Mouse (Mus musculus) neural tube, embryonic 15.5 days (tissue): ENCODE measurements around the gene Dkk2. TPM values are rescaled to one million over a fixed set of nuclear protein-coding genes. Genes with fewer than 3 reads are reported as not detected.
"Not testable (repeated sequence)": the region's sequence is repeated elsewhere in the genome, so short reads cannot be mapped to it uniquely, and the experiment has no call there.

ENCODE experiments used
- ATAC-seq: fragments of 200-750 bp; cut with Nextera tagmentation; 2 replicates; pipeline ENCODE4 v1.8.0; 2017; ENCODE audit warnings: mild to moderate bottlenecking, moderate TSS enrichment, moderate library complexity; ENCODE audit not compliant: low FRiP score
- H3K27ac ChIP-seq: fragments of 300-500 bp; sonication (generic); replicated peaks from 2 replicates; pipeline ENCODE4 v1.5.1; 2015; ENCODE audit warnings: mild to moderate bottlenecking, inconsistent platforms
- H3K27me3 ChIP-seq: fragments of 300-500 bp; sonication (generic); replicated peaks from 2 replicates; pipeline ENCODE4 v1.6.1; 2015; ENCODE audit warnings: inconsistent platforms
- H3K36me3 ChIP-seq: fragments of 300-500 bp; sonication (generic); 2 replicates; pipeline ENCODE4 v1.6.1; 2015; ENCODE audit warnings: inconsistent platforms
- H3K4me1 ChIP-seq: fragments of 300-500 bp; sonication (generic); 2 replicates; pipeline ENCODE4 v1.6.1; 2015; ENCODE audit warnings: inconsistent platforms
- H3K4me2 ChIP-seq: fragments of 300-500 bp; sonication (generic); 2 replicates; pipeline ENCODE4 v1.6.1; 2015; ENCODE audit warnings: inconsistent platforms, mild to moderate bottlenecking, moderate library complexity
- H3K4me3 ChIP-seq: fragments of 300-500 bp; sonication (generic); replicated peaks from 2 replicates; pipeline ENCODE4 v1.5.1; 2015; ENCODE audit warnings: mild to moderate bottlenecking, inconsistent platforms
- H3K9ac ChIP-seq: fragments of 300-500 bp; sonication (generic); replicated peaks from 2 replicates; pipeline ENCODE4 v1.6.1; 2015; ENCODE audit warnings: mild to moderate bottlenecking, inconsistent platforms
- H3K9me3 ChIP-seq: fragments of 300-500 bp; sonication (generic); replicated peaks from 2 replicates; pipeline ENCODE4 v1.6.1; 2016; ENCODE audit warnings: inconsistent platforms
- WGBS: fragments of 180-500 bp; shearing (Covaris S2); methylation state at CpG from one replicate; pipeline ENCODE4 v1.1.7; 2015; ENCODE audit warnings: mixed read lengths; 5-methylcytosine and 5-hydroxymethylcytosine counted together
- polyA plus RNA-seq: library from polyadenylated mRNA; unstranded; fragments of >200 nt; fragmentation: Nextera tagmentation; extraction: Ambion mirVana; gene quantifications from 2 replicates; pipeline ENCODE4 v1.2.1, GENCODE M21; 2015

Gene Dkk2
- polyA plus RNA-seq, result 1.9 and 2.9 TPM in 2 replicates

DNA sequence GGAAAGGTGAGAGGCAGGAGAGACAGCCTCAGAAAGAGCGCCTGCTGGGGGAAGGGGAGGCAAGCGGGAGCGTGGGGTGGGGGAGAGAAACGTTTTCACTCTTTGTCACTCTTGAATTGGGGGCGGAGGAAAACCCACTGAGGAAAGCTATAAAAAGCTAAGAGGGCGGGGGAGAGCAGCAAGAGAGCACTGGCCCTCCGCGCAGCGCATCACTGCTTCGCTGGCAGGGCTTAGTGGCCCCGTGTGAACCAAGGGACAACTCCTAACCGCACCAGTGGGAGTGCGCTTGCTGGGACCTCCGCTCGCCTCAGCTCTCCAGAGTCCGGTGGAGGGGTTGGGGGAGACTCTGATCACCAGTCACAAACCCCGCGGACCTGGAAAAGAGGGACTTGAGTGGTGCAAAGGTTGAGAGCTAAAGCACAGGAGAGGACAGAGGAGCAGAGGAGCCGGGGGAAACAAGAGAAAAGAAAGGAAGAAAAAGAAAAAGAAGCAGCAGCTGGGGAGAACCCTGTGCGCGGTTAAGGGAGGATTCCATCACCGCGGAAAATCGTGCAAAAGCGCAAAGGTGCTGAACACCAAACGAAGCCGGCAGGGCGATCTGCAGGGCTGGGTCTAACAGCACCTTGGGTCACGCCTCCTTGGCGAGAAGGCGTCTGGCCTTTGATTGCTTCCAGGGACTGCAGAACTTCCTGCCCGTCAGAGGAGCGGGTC lies at the start of gene Dkk2:
Dkk2 (plus strand) TSS at position 181 of the 711 bp plus-strand sequence.
- Histone ChIP-seq H3K4me1 (peaks cover 41% of the 10 kb centered on the region), H3K4me2 (peak within 1 kb of the TSS; percentile 99), H3K27me3 (peaks cover 27% of the 10 kb centered on the region), H3K27ac (no peak within 1 kb of the TSS), H3K36me3 (no peaks in the 10 kb centered on the region), H3K4me3 (peak within 1 kb of the TSS; percentile 46), H3K9me3 (no peaks in the 10 kb centered on the region), H3K9ac (peak within 1 kb of the TSS; percentile 44)
- peak; percentile 16; the same call in 1 of the 2 replicates for ATAC-seq
- under 1% methylated on average over 33 of the region's 33 CpGs for WGBS

DNA sequence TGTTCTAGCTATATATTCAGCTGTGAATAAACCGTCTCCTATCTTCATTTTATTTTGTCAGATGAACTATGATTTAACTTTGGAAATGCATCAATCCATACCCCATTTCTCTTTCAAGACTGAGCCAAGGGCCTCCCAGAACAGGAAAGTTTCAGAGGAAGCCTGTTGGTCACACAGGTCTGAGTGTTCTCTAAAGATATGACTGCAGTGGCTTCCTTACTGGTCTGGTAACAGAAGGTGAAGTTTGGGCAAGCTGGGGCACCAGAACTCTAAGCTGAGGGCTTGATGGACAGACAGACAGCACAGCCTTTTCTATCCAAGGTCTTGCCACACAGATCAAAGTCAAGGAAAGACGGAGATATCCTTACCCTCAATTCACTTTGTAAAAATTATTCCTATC lies 48.4 kb upstream of the Dkk2 start:
- H3K4me2 ChIP-seq, result no peak overlapping the region
- no peaks in the 10 kb centered on the region for H3K36me3 ChIP-seq
- H3K9me3 ChIP-seq, result no peaks in the 10 kb centered on the region
- H3K27me3 ChIP-seq, result no peaks in the 10 kb centered on the region
- peaks cover 3% of the 10 kb centered on the region; the same call in 1 of the 2 replicates for H3K4me1 ChIP-seq
- H3K4me3 ChIP-seq, result no peak overlapping the region
- 92% methylated on average over 2 of the region's 2 CpGs for WGBS
- ATAC-seq, result no peak
- H3K27ac ChIP-seq, result no peak overlapping the region
- no peak overlapping the region for H3K9ac ChIP-seq

DNA sequence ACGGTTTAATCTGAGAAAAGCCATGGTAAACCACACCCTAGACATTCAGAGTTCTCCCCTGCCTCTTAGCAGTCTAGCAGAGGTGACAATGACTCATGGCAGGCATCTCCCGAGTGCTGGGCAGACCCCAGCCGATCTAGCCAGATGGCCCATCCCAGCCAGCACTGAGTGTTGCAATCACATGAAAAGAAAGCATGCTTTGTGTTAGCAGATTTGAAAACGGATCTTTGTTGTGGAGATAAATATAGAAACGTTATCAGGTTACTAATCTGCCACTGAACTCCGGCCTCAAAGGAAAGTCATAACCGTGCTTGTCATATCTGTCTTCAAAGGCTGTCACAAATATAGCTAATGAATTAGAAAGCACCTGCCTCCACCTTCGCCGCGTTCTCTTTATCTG lies 47.4 kb upstream of the Dkk2 start:
- 67% methylated on average over 10 of the region's 10 CpGs for WGBS
- no peak overlapping the region for H3K9ac ChIP-seq

DNA sequence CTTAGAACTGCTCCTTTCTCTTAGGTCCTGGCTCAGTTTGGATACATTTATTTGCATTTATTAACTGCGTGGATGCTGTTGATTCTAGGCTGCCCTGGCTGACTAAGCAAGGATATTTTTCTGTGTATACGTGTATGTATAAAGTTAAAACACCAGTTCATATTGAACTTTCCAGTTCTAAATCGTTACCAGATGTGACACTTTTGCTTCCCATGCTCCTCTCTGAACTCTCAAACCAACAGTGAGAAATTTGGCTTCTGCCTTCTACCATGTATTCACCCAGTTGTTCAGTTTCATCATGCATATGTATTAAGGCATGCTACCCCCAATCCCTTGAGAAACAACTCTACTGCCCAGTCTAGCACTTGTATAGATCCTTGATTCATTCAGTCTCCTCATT lies 45.0 kb upstream of the Dkk2 start:
- Histone ChIP-seq H3K4me1 (no peaks in the 10 kb centered on the region), H3K9ac (no peak overlapping the region), H3K4me3 (no peak overlapping the region), H3K4me2 (no peak overlapping the region), H3K27me3 (no peaks in the 10 kb centered on the region), H3K9me3 (no peaks in the 10 kb centered on the region), H3K27ac (no peak overlapping the region), H3K36me3 (no peaks in the 10 kb centered on the region)
- no peak for ATAC-seq
- 85% methylated on average over 3 of the region's 3 CpGs for WGBS

More for the DNA sequence above, 47.4 kb upstream of the Dkk2 start:
- H3K4me3 ChIP-seq, result no peak overlapping the region
- no peak overlapping the region for H3K4me2 ChIP-seq
- no peaks in the 10 kb centered on the region for H3K36me3 ChIP-seq
- no peaks in the 10 kb centered on the region for H3K9me3 ChIP-seq
- H3K4me1 ChIP-seq, result peaks cover 3% of the 10 kb centered on the region; the same call in 1 of the 2 replicates
- ATAC-seq, result no peak
- no peaks in the 10 kb centered on the region for H3K27me3 ChIP-seq
- no peak overlapping the region for H3K27ac ChIP-seq

DNA sequence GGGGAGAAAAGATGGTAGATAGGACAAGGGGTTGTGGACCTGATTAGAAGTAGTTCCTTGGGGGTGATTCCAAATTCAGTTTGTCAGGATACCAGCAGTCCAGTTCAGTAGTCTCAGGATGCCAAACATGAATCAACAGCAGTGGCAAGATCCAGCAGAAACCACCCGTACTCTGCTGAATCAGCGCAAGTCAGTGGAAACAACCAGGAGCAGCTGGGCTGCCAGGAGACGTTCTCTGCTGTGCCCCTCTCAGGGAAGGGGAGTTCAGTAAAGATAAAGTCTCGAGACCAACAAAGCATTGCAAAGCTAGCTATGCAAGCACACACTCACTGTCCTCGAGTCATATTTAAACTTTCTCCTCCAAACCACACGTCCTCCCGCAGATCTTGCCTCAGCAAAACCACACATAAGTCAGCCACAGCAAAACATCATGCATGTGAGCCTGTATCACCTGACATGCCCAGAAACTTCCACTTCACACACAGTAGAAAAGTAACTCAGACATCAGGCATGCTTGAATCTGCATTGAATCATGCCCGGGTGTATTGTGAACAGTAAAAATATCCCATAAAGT lies 34.1 kb upstream of the Dkk2 start:
- no peaks in the 10 kb centered on the region for H3K9me3 ChIP-seq
- H3K27ac ChIP-seq, result no peak overlapping the region
- no peak overlapping the region for H3K9ac ChIP-seq
- H3K36me3 ChIP-seq, result no peaks in the 10 kb centered on the region
- H3K4me3 ChIP-seq, result no peak overlapping the region
- no peaks in the 10 kb centered on the region for H3K27me3 ChIP-seq
- 88% methylated on average over 8 of the region's 8 CpGs for WGBS
- H3K4me2 ChIP-seq, result no peak overlapping the region
- no peak for ATAC-seq
- no peaks in the 10 kb centered on the region for H3K4me1 ChIP-seq

DNA sequence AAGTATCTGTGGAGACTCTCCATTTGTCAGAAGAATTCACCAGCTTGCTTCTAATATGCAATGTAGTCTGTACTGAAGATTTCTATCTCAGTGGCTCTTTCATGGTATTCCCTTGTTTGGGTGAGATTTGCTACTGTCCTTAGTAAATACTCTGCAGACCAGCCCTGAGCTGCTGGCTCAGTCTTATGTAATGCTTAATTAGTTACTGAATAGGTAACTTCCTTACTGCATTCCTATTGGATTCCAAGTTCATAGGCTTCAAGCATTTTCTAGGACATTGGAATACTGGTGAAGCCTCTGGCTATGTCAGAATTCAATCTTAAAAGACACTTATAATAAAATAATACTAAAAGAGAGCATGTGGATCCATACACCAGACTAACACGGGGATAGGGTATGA lies 22.3 kb upstream of the Dkk2 start:
- H3K9ac ChIP-seq, ATAC-seq, H3K9me3 ChIP-seq, H3K4me2 ChIP-seq, H3K27me3 ChIP-seq, H3K4me1 ChIP-seq, H3K27ac ChIP-seq, H3K4me3 ChIP-seq, H3K36me3 ChIP-seq: not testable (repeated sequence)
- WGBS, result 86% methylated on average over 1 of the region's 1 CpGs

DNA sequence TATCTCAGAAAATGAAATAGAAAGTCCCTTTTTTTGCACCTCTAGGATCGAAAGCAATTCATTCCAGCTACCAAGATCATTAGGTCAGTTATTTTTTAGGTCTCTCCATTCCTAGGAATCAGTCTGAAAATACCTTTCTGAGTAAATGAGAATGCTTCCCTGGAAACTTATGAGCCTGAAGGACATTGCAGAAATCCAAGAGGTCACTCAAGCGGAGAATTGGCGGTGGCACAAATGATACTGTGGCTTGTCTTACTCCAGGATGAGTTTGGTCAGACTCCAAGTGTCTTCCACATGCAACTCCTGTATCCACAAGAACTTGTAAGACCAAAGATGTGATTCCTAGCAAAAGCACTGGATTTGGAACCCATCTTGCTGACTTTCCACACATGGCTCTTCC lies 21.7 kb upstream of the Dkk2 start:
- no peak for ATAC-seq
- Histone ChIP-seq H3K4me1 (no peaks in the 10 kb centered on the region), H3K9ac (no peak overlapping the region), H3K4me3 (no peak overlapping the region), H3K4me2 (no peak overlapping the region), H3K27ac (no peak overlapping the region), H3K36me3 (no peaks in the 10 kb centered on the region), H3K27me3 (no peaks in the 10 kb centered on the region), H3K9me3 (no peaks in the 10 kb centered on the region)
- 96% methylated on average over 3 of the region's 3 CpGs for WGBS

DNA sequence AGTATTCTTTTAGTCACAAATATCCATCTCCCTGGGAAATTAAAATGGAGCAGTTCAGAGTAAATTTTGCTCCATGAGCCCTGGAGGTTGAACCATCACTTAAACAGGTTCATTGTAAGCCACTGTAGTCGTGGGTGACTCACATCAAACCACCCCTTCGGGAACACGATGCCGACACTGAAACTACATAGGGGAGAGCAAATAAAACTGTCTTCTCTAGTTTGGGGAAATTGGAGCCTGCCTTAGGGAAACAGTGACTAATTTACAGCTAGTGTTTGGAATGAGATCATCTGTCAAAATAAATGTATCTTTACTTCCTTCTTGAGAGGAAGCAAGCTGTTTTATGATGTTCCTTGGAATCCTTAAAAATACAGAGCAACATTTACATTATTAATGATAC lies 21.1 kb upstream of the Dkk2 start:
- Histone ChIP-seq H3K9ac (no peak overlapping the region), H3K27me3 (no peaks in the 10 kb centered on the region), H3K36me3 (no peaks in the 10 kb centered on the region), H3K9me3 (no peaks in the 10 kb centered on the region), H3K27ac (no peak overlapping the region), H3K4me1 (no peaks in the 10 kb centered on the region), H3K4me2 (no peak overlapping the region), H3K4me3 (no peak overlapping the region)
- WGBS, result 18% methylated on average over 4 of the region's 4 CpGs
- ATAC-seq, result no peak

DNA sequence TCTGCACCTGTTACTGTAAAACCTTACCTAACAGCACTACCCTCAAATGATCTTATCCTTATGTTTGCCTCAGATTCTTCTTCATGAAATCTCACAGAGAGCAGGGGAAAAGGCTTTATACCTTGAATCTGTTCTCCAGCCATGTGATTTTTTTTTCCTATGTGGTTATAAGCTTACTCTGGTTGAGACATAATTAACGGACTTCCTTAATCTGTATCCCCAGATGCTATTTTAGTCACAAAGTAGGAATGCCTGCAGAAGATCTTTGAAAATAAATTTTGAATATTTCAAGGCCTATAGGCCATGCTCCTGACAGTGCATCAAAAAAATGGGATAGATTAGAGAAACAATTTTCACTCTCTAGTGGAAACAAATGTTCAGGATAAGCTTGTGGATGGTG lies 20.2 kb upstream of the Dkk2 start:
- H3K4me3 ChIP-seq, result no peak overlapping the region
- ATAC-seq, result no peak
- H3K27ac ChIP-seq, result no peak overlapping the region
- 83% methylated on average over 1 of the region's 1 CpGs for WGBS
- H3K4me1 ChIP-seq, result no peaks in the 10 kb centered on the region
- H3K9ac ChIP-seq, result no peak overlapping the region
- no peaks in the 10 kb centered on the region for H3K9me3 ChIP-seq
- no peak overlapping the region for H3K4me2 ChIP-seq
- H3K27me3 ChIP-seq, result no peaks in the 10 kb centered on the region
- no peaks in the 10 kb centered on the region for H3K36me3 ChIP-seq

DNA sequence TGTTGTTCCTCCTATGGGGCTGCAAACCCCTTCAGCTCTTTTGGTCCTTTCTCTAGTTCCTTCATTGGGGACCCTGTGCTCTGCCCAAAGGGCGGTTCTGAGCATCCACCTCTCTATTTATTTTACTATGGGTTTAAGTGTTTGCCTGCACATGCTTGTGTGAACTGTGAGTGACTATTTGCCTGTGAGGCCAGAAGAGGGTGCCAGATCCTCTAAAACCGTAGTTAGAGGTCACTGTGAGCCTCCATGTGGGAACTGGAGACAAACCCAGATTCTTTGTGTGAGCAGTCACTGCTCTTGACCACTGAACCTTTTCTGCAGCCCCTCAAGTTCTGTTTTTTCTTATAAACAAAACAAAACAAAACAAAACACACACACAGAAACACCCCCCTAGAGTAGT lies 14.1 kb upstream of the Dkk2 start:
- H3K9me3 ChIP-seq, result no peaks in the 10 kb centered on the region
- H3K9ac ChIP-seq, result no peak overlapping the region
- H3K4me2 ChIP-seq, result no peak overlapping the region
- no peak overlapping the region for H3K27ac ChIP-seq
- H3K27me3 ChIP-seq, result no peaks in the 10 kb centered on the region
- no peaks in the 10 kb centered on the region for H3K4me1 ChIP-seq
- H3K36me3 ChIP-seq, result no peaks in the 10 kb centered on the region
- 51% methylated on average over 2 of the region's 2 CpGs for WGBS
- ATAC-seq, result no peak
- H3K4me3 ChIP-seq, result no peak overlapping the region

DNA sequence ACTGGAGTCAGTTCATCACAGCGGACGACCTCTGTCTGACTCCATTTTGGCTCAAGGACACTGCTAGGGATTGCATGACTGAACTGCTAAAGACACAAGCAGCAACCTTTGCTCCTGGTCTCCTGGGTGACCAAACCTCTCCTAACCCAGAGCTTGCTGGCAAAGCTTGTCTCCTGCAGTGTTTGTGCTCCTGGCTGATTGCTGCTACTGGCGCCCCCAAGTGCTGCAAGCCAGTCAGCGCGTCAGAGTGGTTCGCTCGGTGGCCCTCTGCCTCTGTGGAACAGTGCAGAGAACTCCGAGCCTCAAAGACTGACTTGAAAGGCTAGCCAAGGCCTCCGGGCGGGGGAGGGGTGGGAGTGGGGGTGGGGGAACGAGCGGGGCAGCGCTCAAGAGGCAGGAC lies 1.1 kb upstream of the Dkk2 start:
- Histone ChIP-seq H3K27ac (no peak overlapping the region), H3K4me1 (peaks cover 41% of the 10 kb centered on the region), H3K4me2 (peak overlapping the region; percentile 99), H3K36me3 (no peaks in the 10 kb centered on the region), H3K9me3 (no peaks in the 10 kb centered on the region), H3K27me3 (peaks cover 27% of the 10 kb centered on the region), H3K4me3 (peak overlapping the region; percentile 46), H3K9ac (0 out of 2 replicates have a peak overlapping the region, but pooled peaks have one; percentile 30)
- ATAC-seq, result peak; percentile 60
- 3% methylated on average over 13 of the region's 13 CpGs for WGBS

DNA sequence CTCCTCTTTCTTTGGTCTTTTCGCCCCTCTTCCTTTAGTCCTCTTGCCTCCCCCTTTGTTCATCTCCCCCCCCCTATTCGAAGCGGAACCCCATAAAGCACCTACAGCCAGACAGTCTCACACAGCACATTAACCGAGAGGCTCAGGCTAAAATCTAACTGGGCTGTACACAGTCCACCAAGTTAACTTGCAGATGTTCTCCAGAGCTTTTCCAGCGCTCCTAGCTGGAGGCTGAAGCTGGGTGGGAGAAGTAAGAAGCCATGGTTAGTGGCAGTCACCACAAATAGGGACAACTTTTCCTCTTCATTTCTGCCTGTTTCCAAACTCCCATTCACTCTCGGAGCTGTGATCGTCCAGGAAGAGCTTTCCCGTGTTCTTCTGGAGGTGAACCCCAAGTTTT lies 412 bp upstream of the Dkk2 start:
- 0% methylated on average over 8 of the region's 8 CpGs for WGBS
- peak overlapping the region; percentile 46 for H3K4me3 ChIP-seq
- peak overlapping the region; percentile 99 for H3K4me2 ChIP-seq
- peaks cover 41% of the 10 kb centered on the region for H3K4me1 ChIP-seq
- 0 out of 2 replicates have a peak overlapping the region, but pooled peaks have one; percentile 30 for H3K9ac ChIP-seq
- no peak overlapping the region for H3K27ac ChIP-seq
- H3K27me3 ChIP-seq, result peaks cover 27% of the 10 kb centered on the region
- no peaks in the 10 kb centered on the region for H3K9me3 ChIP-seq
- no peaks in the 10 kb centered on the region for H3K36me3 ChIP-seq
- ATAC-seq, result no peak; the same call in 1 of the 2 replicates
